Mouse (Mus musculus) midbrain, embryonic 13.5 days (tissue): Measurements from ENCODE around the gene Fam178b. TPM values are rescaled to one million over a fixed set of nuclear protein-coding genes. Genes with fewer than 3 reads are reported as not detected.
A peak's percentile ranks its signal among the peaks of the same experiment; 100 is the strongest.
"Not testable (repeated sequence)": the region's sequence is repeated elsewhere in the genome, so short reads cannot be mapped to it uniquely, and the experiment has no call there.

ENCODE experiments used
- ATAC-seq: fragments of 200-750 bp; cut with Nextera tagmentation; 2 replicates; pipeline ENCODE4 v1.8.0; 2017; ENCODE audit warnings: mild to moderate bottlenecking, moderate TSS enrichment, moderate library complexity
- H3K27ac ChIP-seq: fragments of 300-500 bp; sonication (generic); 2 replicates; pipeline ENCODE4 v1.5.1; 2015; ENCODE audit warnings: inconsistent platforms, mild to moderate bottlenecking, moderate library complexity
- H3K27me3 ChIP-seq: fragments of 300-500 bp; sonication (generic); 2 replicates; pipeline ENCODE4 v1.6.1; 2015; ENCODE audit warnings: mild to moderate bottlenecking, inconsistent platforms
- H3K36me3 ChIP-seq: fragments of 300-500 bp; sonication (generic); 2 replicates; pipeline ENCODE4 v1.6.1; 2015; ENCODE audit warnings: mild to moderate bottlenecking, inconsistent platforms
- H3K4me1 ChIP-seq: fragments of 300-500 bp; sonication (generic); replicated peaks from 2 replicates; pipeline ENCODE4 v1.6.1; 2015; ENCODE audit warnings: inconsistent platforms
- H3K4me2 ChIP-seq: fragments of 300-500 bp; sonication (generic); replicated peaks from 2 replicates; pipeline ENCODE4 v1.6.1; 2015; ENCODE audit warnings: moderate library complexity, mild to moderate bottlenecking, inconsistent platforms
- H3K4me3 ChIP-seq: fragments of 300-500 bp; sonication (generic); replicated peaks from 2 replicates; pipeline ENCODE4 v1.5.1; 2015; ENCODE audit warnings: mild to moderate bottlenecking, inconsistent platforms
- H3K9ac ChIP-seq: fragments of 300-500 bp; sonication (generic); replicated peaks from 2 replicates; pipeline ENCODE4 v1.6.1; 2015; ENCODE audit warnings: mild to moderate bottlenecking, inconsistent platforms
- H3K9me3 ChIP-seq: fragments of 300-500 bp; sonication (generic); 2 replicates; pipeline ENCODE4 v1.6.1; 2016; ENCODE audit warnings: mild to moderate bottlenecking, inconsistent platforms
- WGBS: fragments of 180-500 bp; shearing (Covaris S2); methylation state at CpG from one replicate; pipeline ENCODE4 v1.1.7; 2015; 5-methylcytosine and 5-hydroxymethylcytosine counted together
- polyA plus RNA-seq: library from polyadenylated mRNA; unstranded; fragments of >200 nt; fragmentation: Nextera tagmentation; extraction: Ambion mirVana; gene quantifications from 2 replicates; pipeline ENCODE4 v1.2.1, GENCODE M21; 2015

Fam178b gene
- polyA plus RNA-seq, 1 experiment from 2014 or later, result not detected

DNA sequence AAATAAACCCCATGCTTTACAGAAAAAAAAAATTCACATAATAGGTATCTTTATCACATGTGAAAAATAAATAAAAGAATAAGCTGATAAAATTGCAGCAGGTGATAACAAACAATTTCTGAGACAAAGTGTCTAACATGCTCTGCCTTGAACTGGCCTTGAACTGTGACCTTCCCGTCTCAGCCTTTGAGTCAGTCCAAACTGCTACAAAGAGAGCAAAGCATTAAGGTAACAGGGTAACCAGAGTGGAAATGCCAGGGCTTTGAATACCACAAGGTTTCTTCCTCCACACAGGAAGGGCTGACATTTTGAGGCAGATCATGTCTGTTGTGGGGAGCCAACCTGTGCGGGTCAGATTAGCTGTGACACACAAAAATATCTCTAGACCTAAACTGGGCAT is 137.6 kb downstream of the Fam178b start:
- no peak overlapping the region for H3K4me3 ChIP-seq
- H3K27me3 ChIP-seq, result no peaks in the 10 kb centered on the region
- H3K27ac ChIP-seq, result 0 out of 2 replicates have a peak overlapping the region, but pooled peaks have one; percentile 30
- H3K4me2 ChIP-seq, result no peak overlapping the region
- peaks cover 42% of the 10 kb centered on the region for H3K4me1 ChIP-seq
- no peaks in the 10 kb centered on the region for H3K9me3 ChIP-seq
- no peak overlapping the region for H3K9ac ChIP-seq
- 85% methylated on average over 2 of the region's 2 CpGs for WGBS
- H3K36me3 ChIP-seq, result peaks cover 37% of the 10 kb centered on the region
- no peak for ATAC-seq

DNA sequence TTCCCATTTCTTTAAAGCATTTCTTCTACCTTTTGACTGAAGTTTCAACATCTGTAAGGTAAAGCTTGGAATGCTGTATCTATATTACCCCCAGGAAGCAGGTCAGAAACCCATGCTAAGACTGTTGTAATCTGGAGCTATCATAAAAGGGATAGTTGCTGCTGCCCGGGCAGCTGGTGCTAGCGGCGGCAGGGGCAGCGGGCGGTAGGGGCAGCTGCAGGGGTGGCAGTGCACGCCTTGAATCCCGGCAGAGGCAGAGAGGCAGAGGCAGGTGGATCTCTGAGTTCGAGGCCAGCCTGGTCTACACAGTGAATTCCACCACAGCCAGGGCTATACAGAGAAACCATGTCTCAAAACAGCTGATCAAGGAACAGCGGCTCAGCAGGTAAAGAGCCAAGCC is 140.1 kb downstream of the Fam178b start:
- Histone ChIP-seq H3K9ac (no peak overlapping the region), H3K4me2 (no peak overlapping the region), H3K4me1 (peaks cover 20% of the 10 kb centered on the region), H3K36me3 (peaks cover 33% of the 10 kb centered on the region), H3K27me3 (no peaks in the 10 kb centered on the region), H3K27ac (no peak overlapping the region), H3K4me3 (no peak overlapping the region), H3K9me3 (no peaks in the 10 kb centered on the region)
- ATAC-seq, result no peak
- 92% methylated on average over 9 of the region's 9 CpGs for WGBS

DNA sequence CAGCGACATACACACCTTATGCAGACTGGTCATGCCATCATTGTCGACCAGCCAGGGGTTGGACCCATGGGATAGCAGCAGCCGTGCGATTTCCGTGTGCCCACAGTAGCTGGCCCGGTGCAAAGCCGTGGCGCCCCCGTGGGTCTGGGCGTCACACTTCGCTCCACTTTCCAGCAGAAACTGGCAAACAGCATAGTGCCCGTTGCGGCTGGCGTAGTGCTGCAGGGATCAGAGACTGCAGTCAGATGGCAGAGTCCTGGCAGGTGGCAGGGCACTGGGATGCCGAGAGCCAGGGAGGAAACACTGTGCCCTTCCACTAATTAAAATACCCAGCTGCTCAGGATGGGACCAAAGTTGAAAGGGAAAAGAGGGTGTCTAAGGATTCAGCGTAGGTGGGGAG is 141.1 kb downstream of the Fam178b start:
- Histone ChIP-seq H3K27ac (no peak overlapping the region), H3K4me2 (no peak overlapping the region), H3K36me3 (peaks cover 37% of the 10 kb centered on the region), H3K4me3 (no peak overlapping the region), H3K4me1 (peaks cover 17% of the 10 kb centered on the region), H3K9ac (no peak overlapping the region), H3K9me3 (no peaks in the 10 kb centered on the region), H3K27me3 (no peaks in the 10 kb centered on the region)
- no peak for ATAC-seq
- WGBS, result 95% methylated on average over 16 of the region's 16 CpGs

DNA sequence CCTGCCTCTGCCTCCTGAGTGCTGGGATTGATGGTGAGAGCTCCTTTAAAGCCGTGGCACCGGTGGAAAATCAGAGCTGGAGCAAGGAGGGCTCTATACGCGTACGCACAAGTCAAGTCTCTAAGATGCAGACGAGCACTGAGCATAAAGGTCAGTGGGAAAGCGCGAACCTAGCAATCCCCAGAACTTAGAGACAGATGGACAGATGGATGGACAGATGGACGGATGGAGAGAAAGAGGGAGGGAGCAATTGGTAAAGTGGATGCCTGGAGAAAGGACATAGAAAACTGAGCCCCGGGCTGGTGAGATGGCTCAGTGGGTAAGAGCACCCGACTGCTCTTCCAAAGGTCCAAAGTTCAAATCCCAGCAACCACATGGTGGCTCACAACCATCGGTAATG is 142.2 kb downstream of the Fam178b start:
- Histone ChIP-seq H3K9me3 (no peaks in the 10 kb centered on the region), H3K27me3 (no peaks in the 10 kb centered on the region), H3K27ac (no peak overlapping the region), H3K4me3 (no peak overlapping the region), H3K4me1 (peaks cover 9% of the 10 kb centered on the region), H3K36me3 (peaks cover 37% of the 10 kb centered on the region), H3K4me2 (no peak overlapping the region), H3K9ac (no peak overlapping the region)
- WGBS, result 93% methylated on average over 12 of the region's 12 CpGs
- no peak for ATAC-seq

DNA sequence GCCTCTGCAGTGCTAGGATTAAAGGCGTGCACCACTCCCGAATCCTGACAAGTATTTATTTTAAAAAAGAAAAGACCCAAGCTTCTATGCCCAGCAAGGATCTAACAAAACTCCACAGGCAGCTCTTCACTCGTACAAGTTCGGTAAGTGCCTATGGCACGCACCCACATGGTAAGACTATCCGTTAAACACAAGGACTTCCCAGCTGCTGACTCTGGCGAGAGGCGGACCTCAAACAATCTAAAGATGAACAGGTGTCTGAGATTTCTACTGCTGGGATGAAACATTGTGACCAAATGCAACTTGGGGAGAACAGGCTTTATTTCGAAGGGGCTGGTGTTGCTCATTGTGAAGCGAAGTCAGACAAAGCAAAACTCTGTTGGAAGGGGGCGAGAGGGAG is 142.9 kb downstream of the Fam178b start:
- Histone ChIP-seq H3K27me3 (no peaks in the 10 kb centered on the region), H3K9ac (no peak overlapping the region), H3K4me3 (no peak overlapping the region), H3K27ac (no peak overlapping the region), H3K9me3 (no peaks in the 10 kb centered on the region), H3K4me2 (no peak overlapping the region), H3K36me3 (peaks cover 37% of the 10 kb centered on the region), H3K4me1 (peaks cover 4% of the 10 kb centered on the region; the same call in 1 of the 2 replicates)
- no peak for ATAC-seq
- 92% methylated on average over 11 of the region's 11 CpGs for WGBS

DNA sequence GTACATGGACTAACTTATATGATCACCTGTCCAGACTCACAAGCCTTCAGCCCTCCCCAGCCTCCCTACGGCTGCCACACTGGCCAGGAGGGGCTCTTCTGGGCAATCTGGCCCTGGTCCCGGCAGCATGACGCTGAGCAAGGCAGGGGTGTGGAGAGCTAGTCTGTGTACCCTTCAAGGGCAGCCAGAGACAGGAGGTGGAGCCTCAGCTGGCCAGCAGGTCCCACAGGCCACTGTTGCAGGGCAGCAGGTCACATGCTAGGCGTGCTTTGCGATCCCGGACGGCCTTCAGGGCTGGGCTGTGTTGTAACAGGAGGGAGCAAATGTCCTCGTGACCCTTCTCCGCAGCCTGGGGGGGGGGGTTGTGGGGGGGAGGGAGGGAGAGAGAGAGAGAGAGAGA is 143.8 kb downstream of the Fam178b start, which contains the start of gene Gm42417:
Gm42417 (minus strand) TSS at position 244 of the 400 bp plus-strand sequence.
- peak within 1 kb of the TSS; percentile 10; the same call in 1 of the 2 replicates for H3K9ac ChIP-seq
- WGBS, result 71% methylated on average over 9 of the region's 9 CpGs
- H3K4me2 ChIP-seq, result no peak within 1 kb of the TSS
- ATAC-seq, result no peak
- no peak within 1 kb of the TSS for H3K27ac ChIP-seq
- no peak within 1 kb of the TSS for H3K4me3 ChIP-seq
- H3K4me1 ChIP-seq, result peaks cover 4% of the 10 kb centered on the region; the same call in 1 of the 2 replicates
- H3K9me3 ChIP-seq, result no peaks in the 10 kb centered on the region
- no peaks in the 10 kb centered on the region for H3K27me3 ChIP-seq
- peaks cover 37% of the 10 kb centered on the region for H3K36me3 ChIP-seq

DNA sequence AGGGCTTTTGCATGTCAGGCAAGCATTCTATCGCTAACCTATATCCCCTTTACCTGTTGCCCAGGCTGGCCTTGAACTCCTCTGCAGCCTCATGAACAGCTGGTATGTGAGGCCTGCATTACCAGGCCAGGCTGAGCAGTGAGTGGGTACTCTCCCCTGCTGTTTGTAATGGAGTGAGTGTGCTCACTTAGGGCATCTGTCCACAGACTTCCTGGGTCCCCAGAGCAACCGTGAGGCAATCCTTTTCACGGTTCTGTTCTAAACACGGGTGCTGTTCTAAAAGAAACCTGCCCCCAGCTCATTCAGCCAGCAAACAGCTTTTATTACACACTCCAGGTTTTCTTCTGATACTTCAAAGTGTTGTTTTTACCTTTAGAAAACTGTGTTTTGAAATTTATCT is 144.3 kb downstream of the Fam178b start:
- Histone ChIP-seq H3K27me3 (no peaks in the 10 kb centered on the region), H3K4me3 (no peak overlapping the region), H3K9ac (no peak overlapping the region), H3K4me1 (peaks cover 4% of the 10 kb centered on the region; the same call in 1 of the 2 replicates), H3K36me3 (peaks cover 37% of the 10 kb centered on the region), H3K9me3 (no peaks in the 10 kb centered on the region), H3K4me2 (no peak overlapping the region), H3K27ac (no peak overlapping the region)
- no peak for ATAC-seq
- WGBS, result 80% methylated on average over 4 of the region's 4 CpGs

DNA sequence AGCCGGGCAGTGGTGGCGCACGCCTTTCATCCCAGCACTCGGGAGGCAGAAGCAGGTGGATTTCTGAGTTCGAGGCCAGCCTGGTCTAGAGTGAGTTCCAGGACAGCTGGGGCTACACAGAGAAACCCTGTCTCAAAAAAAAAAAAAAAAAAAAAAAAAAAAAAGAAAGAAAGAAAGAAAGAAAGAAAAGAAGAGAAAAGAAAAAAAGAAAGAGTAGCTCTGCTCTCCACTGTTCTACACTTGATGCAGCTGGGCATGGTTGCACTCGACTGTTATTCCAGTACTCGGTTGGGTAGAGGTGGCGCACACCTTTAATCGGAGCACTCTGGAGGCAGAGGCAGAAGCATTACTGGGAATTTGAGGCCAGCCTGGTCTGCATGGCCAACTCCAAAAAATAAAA is 146.2 kb downstream of the Fam178b start, which contains the start of gene Ankrd23:
Ankrd23 (minus strand) TSS at position 101 of the 400 bp plus-strand sequence.
- H3K27me3 ChIP-seq, H3K9me3 ChIP-seq, ATAC-seq, H3K4me3 ChIP-seq, H3K4me1 ChIP-seq, H3K27ac ChIP-seq, H3K9ac ChIP-seq, H3K4me2 ChIP-seq: not testable (repeated sequence)
- WGBS, result 95% methylated on average over 9 of the region's 9 CpGs
- H3K36me3 ChIP-seq, result peaks cover 27% of the 10 kb centered on the region

DNA sequence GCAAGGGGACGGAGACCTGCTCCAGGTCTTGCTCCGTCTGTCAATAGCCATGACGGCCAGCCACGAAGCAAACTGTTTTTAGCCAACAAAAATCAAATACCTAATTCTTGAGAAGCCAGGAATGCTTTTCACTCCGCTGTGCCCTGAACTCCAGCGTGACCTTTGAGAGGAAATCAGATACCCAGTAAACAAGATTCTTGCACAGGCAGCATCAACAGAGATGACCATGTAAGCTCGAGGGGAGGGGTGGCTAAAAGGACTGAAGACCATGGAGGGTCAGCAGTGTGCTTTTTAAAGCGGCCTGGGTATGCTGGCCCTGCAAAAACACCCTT is 146.6 kb downstream of the Fam178b start:
- no peaks in the 10 kb centered on the region for H3K9me3 ChIP-seq
- 0 out of 2 replicates have a peak, but pooled peaks cover 4% of the 10 kb centered on the region for H3K4me1 ChIP-seq
- H3K27ac ChIP-seq, result no peak overlapping the region
- no peak overlapping the region for H3K4me2 ChIP-seq
- H3K9ac ChIP-seq, result no peak overlapping the region
- 84% methylated on average over 8 of the region's 8 CpGs for WGBS
- ATAC-seq, result no peak
- H3K27me3 ChIP-seq, result no peaks in the 10 kb centered on the region
- peaks cover 23% of the 10 kb centered on the region for H3K36me3 ChIP-seq
- H3K4me3 ChIP-seq, result no peak overlapping the region

DNA sequence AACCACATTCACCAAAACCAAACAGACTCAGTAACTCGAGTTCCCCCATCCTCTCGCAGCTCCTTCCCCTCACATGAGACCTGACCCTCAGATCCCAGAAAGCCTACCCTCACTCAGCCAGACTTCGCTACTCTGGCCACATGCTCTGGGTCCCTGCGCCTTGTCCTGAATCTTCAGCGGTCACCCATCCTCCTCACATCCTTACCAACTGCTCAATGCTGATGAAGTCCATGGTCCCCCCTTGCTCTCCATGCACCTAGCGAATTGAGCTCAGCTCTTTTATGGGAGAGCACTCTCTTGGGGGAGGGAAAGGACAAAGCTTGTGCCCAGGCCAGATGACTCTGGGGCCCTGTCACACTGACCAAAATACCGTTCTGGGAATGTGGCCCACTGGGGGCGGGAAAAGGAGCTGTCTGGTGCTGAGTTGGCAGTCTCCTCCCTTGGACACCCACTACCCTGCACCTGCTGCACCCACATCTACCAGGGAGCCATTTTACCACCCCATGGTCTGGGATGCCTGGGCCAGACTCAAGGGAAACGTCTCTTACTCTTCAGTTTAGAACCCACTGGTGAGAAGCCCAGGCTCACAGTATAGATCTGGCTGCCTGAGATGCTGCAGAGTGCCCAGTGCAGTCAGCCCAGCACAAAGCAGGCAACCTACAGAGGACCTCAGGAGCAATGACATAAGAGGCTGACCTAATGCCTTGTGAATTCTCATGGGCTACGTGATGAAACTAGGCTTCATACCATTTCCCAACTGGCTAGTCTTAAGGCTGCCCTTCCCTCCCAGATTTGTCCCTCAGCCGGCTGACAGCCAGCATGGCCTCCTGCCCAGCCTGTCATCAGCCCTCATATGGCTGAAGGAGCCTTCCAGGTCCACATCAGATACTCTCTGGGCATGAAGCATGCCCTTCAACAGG is 147.2 kb downstream of the Fam178b start:
- 0 out of 2 replicates have a peak, but pooled peaks cover 4% of the 10 kb centered on the region for H3K4me1 ChIP-seq
- H3K27me3 ChIP-seq, result no peaks in the 10 kb centered on the region
- no peak overlapping the region for H3K27ac ChIP-seq
- H3K9ac ChIP-seq, result no peak overlapping the region
- H3K4me3 ChIP-seq, result no peak overlapping the region
- H3K9me3 ChIP-seq, result no peaks in the 10 kb centered on the region
- peaks cover 20% of the 10 kb centered on the region for H3K36me3 ChIP-seq
- 90% methylated on average over 11 of the region's 11 CpGs for WGBS
- H3K4me2 ChIP-seq, result no peak overlapping the region
- no peak for ATAC-seq

DNA sequence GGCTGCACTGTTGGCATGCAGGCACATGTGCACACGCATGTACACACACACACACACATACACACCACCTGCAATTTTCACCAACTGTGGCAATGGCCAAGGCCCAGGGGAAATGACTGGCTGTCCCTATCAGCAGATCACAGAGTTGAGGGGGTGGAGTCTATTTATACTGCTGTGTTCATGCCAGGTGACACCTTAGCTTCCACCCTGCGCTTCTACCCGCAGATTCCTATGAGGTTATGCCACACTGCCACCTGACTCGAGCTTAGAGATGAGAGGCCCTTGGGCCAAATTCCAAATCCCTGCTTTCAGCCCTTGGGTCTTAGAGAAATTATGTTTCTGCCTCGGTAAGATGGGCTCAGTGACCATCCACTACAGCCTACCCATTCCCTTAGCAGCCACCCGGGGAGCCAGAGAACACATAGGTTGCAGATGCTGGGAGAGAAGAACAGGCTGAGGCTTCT is 148.4 kb downstream of the Fam178b start:
- H3K27me3 ChIP-seq, result no peaks in the 10 kb centered on the region
- peaks cover 15% of the 10 kb centered on the region for H3K36me3 ChIP-seq
- H3K9me3 ChIP-seq, result no peaks in the 10 kb centered on the region
- H3K27ac ChIP-seq, result no peak overlapping the region
- ATAC-seq, result no peak
- no peak overlapping the region for H3K4me2 ChIP-seq
- 0 out of 2 replicates have a peak, but pooled peaks cover 7% of the 10 kb centered on the region for H3K4me1 ChIP-seq
- H3K9ac ChIP-seq, result no peak overlapping the region
- 89% methylated on average over 6 of the region's 6 CpGs for WGBS
- no peak overlapping the region for H3K4me3 ChIP-seq

DNA sequence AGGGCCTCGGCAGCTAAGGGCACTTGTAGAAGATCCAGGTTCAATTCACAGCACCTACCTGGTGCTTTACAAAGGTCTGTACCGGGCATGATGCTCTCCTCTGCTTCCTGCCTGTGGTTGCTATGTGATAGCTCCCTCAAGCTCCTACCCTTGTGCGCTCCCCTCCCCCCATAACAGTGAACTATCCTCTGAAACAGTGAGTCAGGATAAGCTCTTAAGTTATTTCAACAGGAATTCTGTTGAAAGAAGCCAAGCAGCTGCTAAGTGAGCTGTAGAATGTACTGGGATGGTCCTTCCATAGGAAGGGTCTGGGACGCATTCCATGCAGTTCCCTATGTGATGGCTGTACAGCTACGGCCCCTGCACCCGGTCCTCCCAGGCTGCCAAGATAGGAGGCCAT is 149.4 kb downstream of the Fam178b start:
- Histone ChIP-seq H3K4me2 (no peak overlapping the region), H3K4me3 (no peak overlapping the region), H3K9ac (no peak overlapping the region), H3K9me3 (no peaks in the 10 kb centered on the region), H3K4me1 (peaks cover 8% of the 10 kb centered on the region; the same call in 1 of the 2 replicates), H3K27me3 (no peaks in the 10 kb centered on the region), H3K36me3 (peaks cover 8% of the 10 kb centered on the region; the same call in 1 of the 2 replicates), H3K27ac (no peak overlapping the region)
- 83% methylated on average over 6 of the region's 6 CpGs for WGBS
- ATAC-seq, result no peak
